In genomic region chr1:165829890-165830289, GRCm38 (mm10) we compare ENCODE assay signal across 23 mouse cellular contexts. TPM values are rescaled to one million over a fixed set of nuclear protein-coding genes. Genes with fewer than 3 reads are reported as not detected.
DNase-seq lines count a peak whose midpoint lies in the region; TF ChIP-seq lines count a peak whose summit lies in the region.
"Had no signal": no experiment of that assay in that cellular context is flagged by ENCODE, and none has a peak within 500 bp of the region (broad histone marks: within the 10 kb centered on the region; RNA-seq: fewer than 3 reads in every experiment).

No protein-coding gene starts in this region.

- H3K4me3 ChIP-seq in C2C12 (ENCODE audit: insufficient read depth, poor library complexity, severe bottlenecking) (no peak overlapping the region), CH12.LX (replicated peaks in 1 of 3; ENCODE audit: low read depth in 2 of 3, low read length in 2 of 3, poor library complexity in 1 of 3) (no peak overlapping the region), MEL (ENCODE audit: control insufficient read depth in 1 of 2, insufficient read depth in 1 of 2, low read depth in 2 of 2, low read length in 2 of 2) (no peak overlapping the region), myocyte (no peak overlapping the region)

- no peak for TF ChIP-seq POLR2A in CH12.LX (IDR thresholded peaks at IDR 0.05; ENCODE audit: low read depth, low read length)
- TF ChIP-seq POLR2A in MEL (IDR thresholded peaks at IDR 0.05; ENCODE audit: control insufficient read depth in 1 of 2, insufficient read depth in 1 of 2, low read depth in 1 of 2, low read length in 2 of 2, poor library complexity in 1 of 2): no peak
- no peak for TF ChIP-seq POLR2A in myocyte (IDR thresholded peaks at IDR 0.05; ENCODE audit: insufficient read length, low read depth)

- H3ac ChIP-seq in C2C12 (ENCODE audit: control insufficient read depth, insufficient read length, low read depth) (no peak overlapping the region), myocyte (ENCODE audit: control insufficient read depth, insufficient read length) (no peak overlapping the region)

- H3K79me2 ChIP-seq in C2C12 (ENCODE audit: control insufficient read depth, insufficient read depth) (no peaks in the 10 kb centered on the region), CH12.LX (replicated peaks; ENCODE audit: control insufficient read depth, extremely low read depth, insufficient read depth, poor library complexity, severe bottlenecking) (no peaks in the 10 kb centered on the region), MEL (ENCODE audit: control insufficient read depth, insufficient read depth, low read length, poor library complexity) (no peaks in the 10 kb centered on the region), myocyte (ENCODE audit: control insufficient read depth, insufficient read depth) (no peaks in the 10 kb centered on the region)

- 0 out of 4 replicates have a peak, but pooled peaks cover 0 to 3% of the 10 kb centered on the region in 2 experiments for H3K4me1 ChIP-seq in CH12.LX (ENCODE audit: control insufficient read depth in 1 of 2, insufficient read depth in 2 of 2)
- no peaks in the 10 kb centered on the region for H3K4me1 ChIP-seq in MEL (ENCODE audit: control insufficient read depth in 1 of 2, insufficient read depth in 2 of 2, low read length in 2 of 2)

- H3K4me2 ChIP-seq in CH12.LX (ENCODE audit: insufficient read depth, low read depth, poor library complexity, severe bottlenecking) (no peak overlapping the region), myocyte (ENCODE audit: low read depth) (no peak overlapping the region)

- H3K27me3 ChIP-seq in C2C12 (ENCODE audit: control insufficient read depth, insufficient read depth, insufficient read length): no peaks in the 10 kb centered on the region
- H3K27me3 ChIP-seq in CH12.LX (replicated peaks): no peaks in the 10 kb centered on the region
- no peaks in the 10 kb centered on the region; a peak in 1 of 4 replicates for H3K27me3 ChIP-seq in MEL (ENCODE audit: control insufficient read depth in 1 of 2, insufficient read depth in 2 of 2, low read length in 2 of 2)
- no peaks in the 10 kb centered on the region for H3K27me3 ChIP-seq in myocyte (ENCODE audit: control insufficient read depth, insufficient read depth, insufficient read length)
- H3K27me3 ChIP-seq: Patski had no signal

- no peaks in the 10 kb centered on the region for H3K79me3 ChIP-seq in C2C12 (ENCODE audit: low read depth)

- H3K9ac ChIP-seq in CH12.LX (ENCODE audit: insufficient read depth, low read depth) (no peak overlapping the region), MEL (ENCODE audit: control insufficient read depth, low read depth, low read length, poor library complexity, severe bottlenecking) (no peak overlapping the region)

- H3K27ac ChIP-seq in CH12.LX (ENCODE audit: insufficient read depth, low read depth) (no peak overlapping the region), MEL (ENCODE audit: control insufficient read depth, low read depth, low read length) (no peak overlapping the region)

- H3K9me3 ChIP-seq in CH12.LX (replicated peaks; ENCODE audit: low read length) (no peaks in the 10 kb centered on the region), MEL (replicated peaks; ENCODE audit: insufficient read depth, low read length) (no peaks in the 10 kb centered on the region)
- H3K9me3 ChIP-seq: G1E had no signal

- in situ Hi-C loops in CH12.LX (cut with MboI; ENCODE audit: low pct_ligation_motif_present, low pct_unique_long_range_greater_than_20kb, low sequenced_read_pairs): no loop called here

- H3K36me3 ChIP-seq in C2C12 (ENCODE audit: control insufficient read depth, insufficient read depth): no peaks in the 10 kb centered on the region
- H3K36me3 ChIP-seq in CH12.LX (replicated peaks in 1 of 2; ENCODE audit: control insufficient read depth in 1 of 2, insufficient read depth in 1 of 2, low read length in 1 of 2): no peaks in the 10 kb centered on the region
- H3K36me3 ChIP-seq in MEL (ENCODE audit: control insufficient read depth in 1 of 2, insufficient read depth in 2 of 2, low read length in 2 of 2): no peaks in the 10 kb centered on the region
- no peaks in the 10 kb centered on the region for H3K36me3 ChIP-seq in myocyte (ENCODE audit: control insufficient read depth, insufficient read depth)
- H3K36me3 ChIP-seq: G1E had no signal

- no peak for DNase-seq in CH12.LX (ENCODE audit: extremely low read depth)
- no peak for DNase-seq in MEL (ENCODE audit: low read depth, low spot score)
- DNase-seq in MN1 (ENCODE audit: low spot score): no peak
- DNase-seq in right cerebral cortex, adult 2 months (ENCODE audit: low spot score in 2 of 2): no peak
- no peak for DNase-seq in lung, postnatal 36 days
- DNase-seq in lung, postnatal 4 days: no peak
- DNase-seq: adrenal gland, adult 2 months; adrenal gland, adult 8-10 months; adrenal gland, postnatal 10 days; adrenal gland, postnatal 14 days; adrenal gland, postnatal 25 days; adrenal gland, postnatal 36 days; B cell, adult 2 months; cerebellum, adult 11 months; cerebellum, adult 11-12 months; cerebellum, adult 18-20 months; cerebellum, adult 2 months; cerebellum, adult 8-10 months; cerebellum, adult 9-10 months had no signal

- TF ChIP-seq RAD21 in CH12.LX (IDR thresholded peaks at IDR 0.05; ENCODE audit: low read depth, low read length) (no peak), MEL (IDR thresholded peaks at IDR 0.05; ENCODE audit: low read depth, low read length) (no peak)

- TF ChIP-seq CTCF in C2C12 (IDR thresholded peaks at IDR 0.05; ENCODE audit: control insufficient read depth, insufficient read depth, insufficient read length) (no peak), CH12.LX (conservative IDR thresholded peaks at IDR 0.05 in 1 of 2, IDR thresholded peaks at IDR 0.05 in 1 of 2; ENCODE audit: low read depth in 2 of 2, low read length in 2 of 2) (no peak), MEL (IDR thresholded peaks at IDR 0.05 in 2 of 3, conservative IDR thresholded peaks at IDR 0.05 in 1 of 3; ENCODE audit: control insufficient read depth in 1 of 3, insufficient read depth in 1 of 3, low read depth in 2 of 3, low read length in 3 of 3, poor library complexity in 1 of 3, severe bottlenecking in 1 of 3) (no peak)

- dilution Hi-C loops in CH12.LX (cut with MboI; ENCODE audit: extremely low pct_ligation_motif_present, extremely low pct_unique_long_range_greater_than_20kb, low sequenced_read_pairs): no loop called here

- TF ChIP-seq EP300 in CH12.LX (IDR thresholded peaks at IDR 0.05; ENCODE audit: low read length): no peak
- no peak for TF ChIP-seq EP300 in MEL (IDR thresholded peaks at IDR 0.05; ENCODE audit: low read depth in 1 of 2, low read length in 2 of 2)

TF ChIP-seq in C2C12, 6 proteins besides CTCF, POLR2A, EP300 and RAD21:
- TF ChIP-seq USF1 (IDR thresholded peaks at IDR 0.05; ENCODE audit: low read depth) (peak; percentile 70), MYOD1 (IDR thresholded peaks at IDR 0.05; ENCODE audit: control insufficient read depth, insufficient read length, low read depth) (no peak), MYOG (IDR thresholded peaks at IDR 0.05; ENCODE audit: control insufficient read depth, extremely low read depth, insufficient read length) (no peak)

TF ChIP-seq in CH12.LX, 34 proteins besides CTCF, POLR2A, EP300 and RAD21:
- TF ChIP-seq PAX5 (IDR thresholded peaks at IDR 0.05; ENCODE audit: low read length): no peak
- peak; percentile 26; the same call in 1 of the 2 replicates for TF ChIP-seq BHLHE40 (IDR thresholded peaks at IDR 0.05; ENCODE audit: low read depth, low read length)
- TF ChIP-seq USF2 (conservative IDR thresholded peaks at IDR 0.05; ENCODE audit: low read depth, low read length): peak; percentile 82
- TF ChIP-seq NRF1 (IDR thresholded peaks at IDR 0.05; ENCODE audit: low read depth, low read length): no peak
- no peak for TF ChIP-seq ELF1 (IDR thresholded peaks at IDR 0.05; ENCODE audit: low read depth, low read length)
- no peak for TF ChIP-seq RCOR1 (conservative IDR thresholded peaks at IDR 0.05; ENCODE audit: low read depth, low read length)
- peak; percentile 61 for TF ChIP-seq USF1 (IDR thresholded peaks at IDR 0.05; ENCODE audit: low read depth, low read length)

TF ChIP-seq in MEL, 35 proteins besides CTCF, POLR2A, EP300 and RAD21:
- peak; percentile 60; the same call in 1 of the 2 replicates for TF ChIP-seq USF1 (IDR thresholded peaks at IDR 0.05; ENCODE audit: low read depth, low read length)
- no peak for TF ChIP-seq TCF12 (IDR thresholded peaks at IDR 0.05; ENCODE audit: low read depth, low read length)
- TF ChIP-seq GATA1 (IDR thresholded peaks at IDR 0.05; ENCODE audit: low read depth, low read length): no peak
TF ChIP-seq in MEL: peak in this region for 1.

TF ChIP-seq in myocyte, 11 proteins besides CTCF, POLR2A, EP300 and RAD21:
- TF ChIP-seq CEBPB (IDR thresholded peaks at IDR 0.05; ENCODE audit: insufficient read depth, poor library complexity, severe bottlenecking) (no peak), USF1 (IDR thresholded peaks at IDR 0.05; ENCODE audit: low read depth) (peak; percentile 36)

RNA-seq across cellular contexts. Expression of gene Cd247, which starts 41.4 kb away (rescaled TPM):
- polyA plus RNA-seq in C2C12 (2012; fragmentation: generic; extraction: Trizol): 0.05 TPM
- 2.0 and 2.2 TPM in 2 replicates for total RNA-seq in CH12.LX (2012; rRNA removed)
- not detected in 2 replicates for total RNA-seq in CH12.LX (2014; rRNA removed)
- 1.3 and 2.3 TPM in 2 replicates for polyA plus RNA-seq in CH12.LX (2012; ENCODE audit: insufficient read length, low read depth)
- 1.3 and 1.5 TPM in 2 replicates for total RNA-seq in MEL (2012; rRNA removed)
- polyA plus RNA-seq in MEL (2012; ENCODE audit: insufficient read depth in 1 of 2, insufficient read length in 2 of 2, low read depth in 1 of 2, low replicate concordance in 2 of 2, missing spikeins in 1 of 2): 1 to 10 TPM in 1 of 2 experiments, not detected in 1; 1.7 TPM
- not detected for polyA plus RNA-seq in myocyte (2012; fragmentation: generic; extraction: Trizol)
